Mouse (Mus musculus): ENCODE data around the gene Trim63. TPM values are rescaled to one million over a fixed set of nuclear protein-coding genes. Genes with fewer than 3 reads are reported as not detected.

The Trim63 gene
- polyA plus RNA-seq, 1 experiment from 2014 or later: 0.75 TPM

- H3K36me3 ChIP-seq (ENCODE audit: insufficient read depth, low read length): no peaks in the 10 kb centered on the region
- H3K9me3 ChIP-seq (ENCODE audit: low read length): no peaks in the 10 kb centered on the region
- peak; percentile 84 for ATAC-seq
- no peak overlapping the region for H3K4me3 ChIP-seq (ENCODE audit: low read depth, low read length)
- WGBS: 33% methylated on average over 16 of the region's 16 CpGs
- peaks cover 17% of the 10 kb centered on the region; the same call in 1 of the 2 replicates for H3K4me1 ChIP-seq (ENCODE audit: insufficient read depth, low read depth, low read length)
- peak overlapping the region; percentile 52 for H3K27ac ChIP-seq (ENCODE audit: low read length)
- no peaks in the 10 kb centered on the region for H3K27me3 ChIP-seq (replicated peaks; ENCODE audit: insufficient read depth, low read length)
- H3K9ac ChIP-seq (replicated peaks; ENCODE audit: low read depth): no peak overlapping the region
- peak; percentile 83 for TF ChIP-seq EP300 (IDR thresholded peaks at IDR 0.05)
- no peak for TF ChIP-seq CTCF (IDR thresholded peaks at IDR 0.05)
- no peak overlapping the region for H3K4me2 ChIP-seq (replicated peaks; ENCODE audit: low read depth, low read length)
- peak; percentile 89 for DNase-seq (ENCODE audit: low spot score)
These were observed 41.0 kb downstream of the Trim63 start for GRCm38 (mm10) chr4:134355841-134356452.

GRCm38 (mm10) chr4:134356591-134357460 lies 41.9 kb downstream of the Trim63 start:
- 11% methylated on average over 22 of the region's 22 CpGs for WGBS
- Histone ChIP-seq H3K36me3 (ENCODE audit: insufficient read depth, low read length) (no peaks in the 10 kb centered on the region), H3K27me3 (replicated peaks; ENCODE audit: insufficient read depth, low read length) (no peaks in the 10 kb centered on the region), H3K4me3 (ENCODE audit: low read depth, low read length) (no peak overlapping the region), H3K9me3 (ENCODE audit: low read length) (no peaks in the 10 kb centered on the region), H3K4me1 (ENCODE audit: insufficient read depth, low read depth, low read length) (peaks cover 14% of the 10 kb centered on the region; the same call in 1 of the 2 replicates), H3K4me2 (replicated peaks; ENCODE audit: low read depth, low read length) (peak overlapping the region; percentile 32; the same call in 1 of the 2 replicates), H3K27ac (ENCODE audit: low read length) (peak overlapping the region; percentile 52), H3K9ac (replicated peaks; ENCODE audit: low read depth) (no peak overlapping the region)
- DNase-seq (ENCODE audit: low spot score): peak; percentile 81
- no peak for TF ChIP-seq EP300 (IDR thresholded peaks at IDR 0.05)
- TF ChIP-seq CTCF (IDR thresholded peaks at IDR 0.05): peak; percentile 97
- ATAC-seq: peak; percentile 52

GRCm38 (mm10) chr4:134357461-134357771 lies 42.5 kb downstream of the Trim63 start:
- H3K4me1 ChIP-seq (ENCODE audit: insufficient read depth, low read depth, low read length): peaks cover 9% of the 10 kb centered on the region; the same call in 1 of the 2 replicates
- H3K9ac ChIP-seq (replicated peaks; ENCODE audit: low read depth): no peak overlapping the region
- no peaks in the 10 kb centered on the region for H3K9me3 ChIP-seq (ENCODE audit: low read length)
- H3K4me2 ChIP-seq (replicated peaks; ENCODE audit: low read depth, low read length): no peak overlapping the region
- DNase-seq (ENCODE audit: low spot score): no peak
- no peak for TF ChIP-seq CTCF (IDR thresholded peaks at IDR 0.05)
- TF ChIP-seq EP300 (IDR thresholded peaks at IDR 0.05): no peak
- H3K4me3 ChIP-seq (ENCODE audit: low read depth, low read length): no peak overlapping the region
- peak overlapping the region; percentile 52; the same call in 1 of the 2 replicates for H3K27ac ChIP-seq (ENCODE audit: low read length)
- no peaks in the 10 kb centered on the region for H3K27me3 ChIP-seq (replicated peaks; ENCODE audit: insufficient read depth, low read length)
- 34% methylated on average over 17 of the region's 17 CpGs for WGBS
- no peaks in the 10 kb centered on the region for H3K36me3 ChIP-seq (ENCODE audit: insufficient read depth, low read length)
- ATAC-seq: no peak

GRCm38 (mm10) chr4:134359649-134360048 lies 44.7 kb downstream of the Trim63 start:
- Histone ChIP-seq H3K36me3 (ENCODE audit: insufficient read depth, low read length) (no peaks in the 10 kb centered on the region), H3K4me2 (replicated peaks; ENCODE audit: low read depth, low read length) (no peak overlapping the region), H3K4me3 (ENCODE audit: low read depth, low read length) (no peak overlapping the region), H3K27me3 (replicated peaks; ENCODE audit: insufficient read depth, low read length) (no peaks in the 10 kb centered on the region), H3K4me1 (ENCODE audit: insufficient read depth, low read depth, low read length) (peaks cover 9% of the 10 kb centered on the region; the same call in 1 of the 2 replicates), H3K27ac (ENCODE audit: low read length) (no peak overlapping the region), H3K9ac (replicated peaks; ENCODE audit: low read depth) (no peak overlapping the region), H3K9me3 (ENCODE audit: low read length) (no peaks in the 10 kb centered on the region)
- ATAC-seq: no peak
- no peak for TF ChIP-seq CTCF (IDR thresholded peaks at IDR 0.05)
- TF ChIP-seq EP300 (IDR thresholded peaks at IDR 0.05): 0 out of 2 replicates have a peak, but pooled peaks have one; percentile 12
- WGBS: 70% methylated on average over 6 of the region's 6 CpGs
- DNase-seq (ENCODE audit: low spot score): peak; percentile 57

- DNase-seq (ENCODE audit: low spot score) (no peak), ATAC-seq (0 out of 2 replicates have a peak, but pooled peaks have one; percentile 11)
- WGBS: 28% methylated on average over 5 of the region's 5 CpGs
- Histone ChIP-seq H3K4me1 (ENCODE audit: insufficient read depth, low read depth, low read length) (0 out of 2 replicates have a peak, but pooled peaks cover 4% of the 10 kb centered on the region), H3K36me3 (ENCODE audit: insufficient read depth, low read length) (no peaks in the 10 kb centered on the region), H3K27me3 (replicated peaks; ENCODE audit: insufficient read depth, low read length) (no peaks in the 10 kb centered on the region), H3K27ac (ENCODE audit: low read length) (no peak overlapping the region), H3K9ac (replicated peaks; ENCODE audit: low read depth) (no peak overlapping the region), H3K4me2 (replicated peaks; ENCODE audit: low read depth, low read length) (no peak overlapping the region), H3K9me3 (ENCODE audit: low read length) (no peaks in the 10 kb centered on the region), H3K4me3 (ENCODE audit: low read depth, low read length) (no peak overlapping the region)
- TF ChIP-seq CTCF (IDR thresholded peaks at IDR 0.05): no peak
- TF ChIP-seq EP300 (IDR thresholded peaks at IDR 0.05): no peak
These were observed 46.3 kb downstream of the Trim63 start for GRCm38 (mm10) chr4:134361215-134361614.

GRCm38 (mm10) chr4:134362124-134362523 lies 47.2 kb downstream of the Trim63 start:
- Histone ChIP-seq H3K4me2 (replicated peaks; ENCODE audit: low read depth, low read length) (no peak overlapping the region), H3K9me3 (ENCODE audit: low read length) (no peaks in the 10 kb centered on the region), H3K4me3 (ENCODE audit: low read depth, low read length) (no peak overlapping the region), H3K36me3 (ENCODE audit: insufficient read depth, low read length) (no peaks in the 10 kb centered on the region), H3K27me3 (replicated peaks; ENCODE audit: insufficient read depth, low read length) (no peaks in the 10 kb centered on the region), H3K4me1 (ENCODE audit: insufficient read depth, low read depth, low read length) (no peaks in the 10 kb centered on the region), H3K27ac (ENCODE audit: low read length) (no peak overlapping the region), H3K9ac (replicated peaks; ENCODE audit: low read depth) (no peak overlapping the region)
- no peak for ATAC-seq
- DNase-seq (ENCODE audit: low spot score): no peak
- TF ChIP-seq EP300 (IDR thresholded peaks at IDR 0.05): no peak
- TF ChIP-seq CTCF (IDR thresholded peaks at IDR 0.05): no peak
- WGBS: 68% methylated on average over 9 of the region's 9 CpGs
